Mouse (Mus musculus) liver, postnatal 0 days (tissue): ENCODE measurements at regions not wholly inside any gene's neighbourhood (a gene's known extent, or its start where the extent isn't known, plus 50 kb on each side); places are given as distances from the start of the nearest gene placed in this dataset.

Experiments
- ATAC-seq: fragments of 200-750 bp; cut with Nextera tagmentation; 2 replicates; pipeline ENCODE4 v1.8.0; 2017; ENCODE audit warnings: mild to moderate bottlenecking, moderate library complexity
- DNase-seq: peaks from one replicate; pipeline ENCODE4 v3.0.0-alpha.2; 2016
- H3K27ac ChIP-seq: fragments of 300-500 bp; sonication (generic); 2 replicates; pipeline ENCODE4 v1.5.1; 2014; ENCODE audit warnings: antibody characterized with exemption, moderate library complexity, mild to moderate bottlenecking, low read depth
- H3K27me3 ChIP-seq: fragments of 300-500 bp; sonication (generic); 2 replicates; pipeline ENCODE4 v1.6.1; 2014; ENCODE audit warnings: low read length, control low read depth, mixed read lengths; ENCODE audit not compliant: insufficient read depth
- H3K36me3 ChIP-seq: fragments of 300-500 bp; sonication (generic); replicated peaks from 2 replicates; pipeline ENCODE4 v1.6.1; 2014; ENCODE audit warnings: mild to moderate bottlenecking, control low read depth, low read length, moderate library complexity, mixed read lengths; ENCODE audit not compliant: insufficient read depth
- H3K4me1 ChIP-seq: fragments of 300-500 bp; sonication (generic); 2 replicates; pipeline ENCODE4 v1.6.1; 2014; ENCODE audit warnings: antibody characterized with exemption, mild to moderate bottlenecking, control low read depth; ENCODE audit not compliant: insufficient read depth
- H3K4me2 ChIP-seq: fragments of 300-500 bp; sonication (generic); 2 replicates; pipeline ENCODE4 v1.6.1; 2014; ENCODE audit warnings: low read depth, mild to moderate bottlenecking, low read length, moderate library complexity, mixed read lengths
- H3K4me3 ChIP-seq: fragments of 300-500 bp; sonication (generic); 2 replicates; pipeline ENCODE4 v1.5.1; 2014; ENCODE audit warnings: low read depth, low read length
- H3K9ac ChIP-seq: fragments of 300-500 bp; sonication (generic); replicated peaks from 2 replicates; pipeline ENCODE4 v1.6.1; 2014; ENCODE audit warnings: mild to moderate bottlenecking, moderate library complexity
- H3K9me3 ChIP-seq: fragments of 300-500 bp; sonication (generic); 2 replicates; pipeline ENCODE4 v1.6.1; 2016; ENCODE audit warnings: mild to moderate bottlenecking, control low read depth, low read length, mixed read lengths
- CTCF ChIP-seq: sonication (generic); IDR thresholded peaks from 2 replicates; pipeline ENCODE4 v1.5.1; 2016; ENCODE audit warnings: antibody characterized with exemption, low read depth
- EP300 ChIP-seq: IDR thresholded peaks from 2 replicates; pipeline ENCODE4 v1.6.1; 2016; ENCODE audit warnings: antibody characterized with exemption, low read depth, mild to moderate bottlenecking
- WGBS: fragments of 180-500 bp; shearing (Covaris S2); extraction: QIAGEN DNeasy Blood & Tissue Kit; methylation state at CpG from one replicate; pipeline ENCODE4 v1.1.7; 2014; ENCODE audit not compliant: insufficient replicate concordance; 5-methylcytosine and 5-hydroxymethylcytosine counted together

DNA sequence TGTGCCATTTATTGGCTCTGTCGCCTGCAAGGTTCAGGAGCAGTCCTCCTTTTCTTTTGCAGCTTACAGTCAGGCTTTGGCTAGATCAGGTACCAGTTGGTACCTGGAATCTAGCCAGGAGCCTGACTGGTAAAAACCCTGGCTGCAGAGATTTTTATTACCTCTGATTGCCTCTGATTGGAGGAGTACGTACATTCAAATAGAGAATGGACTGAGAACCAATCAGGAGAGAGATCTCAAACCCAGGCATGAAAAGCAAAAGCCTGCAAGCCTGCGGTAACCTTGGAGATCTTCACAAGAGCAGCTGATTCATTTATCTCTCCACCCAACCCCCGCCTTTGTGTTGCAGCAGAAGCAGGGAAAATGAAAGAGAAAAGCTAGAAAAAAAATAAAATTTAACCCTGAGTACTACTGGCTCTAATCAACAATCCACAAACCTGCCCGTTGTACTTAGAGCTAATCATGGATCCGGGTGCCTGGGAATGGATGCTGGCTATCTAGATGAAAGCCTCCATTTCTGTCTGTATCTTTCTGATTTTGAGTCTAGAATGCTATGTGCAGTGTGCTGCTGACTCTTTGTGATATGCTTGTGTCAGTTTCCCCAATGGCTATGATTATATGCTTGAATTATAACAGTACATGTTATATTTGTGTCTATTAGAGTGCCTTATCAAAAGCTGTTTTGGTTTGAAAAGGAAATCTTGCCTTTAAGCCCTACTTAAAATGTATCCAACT, 406.2 kb upstream of the Ndn start:
- Histone ChIP-seq H3K4me1 (no peaks in the 10 kb centered on the region), H3K9ac (no peak overlapping the region), H3K36me3 (no peaks in the 10 kb centered on the region), H3K27me3 (no peaks in the 10 kb centered on the region), H3K9me3 (no peaks in the 10 kb centered on the region), H3K4me3 (no peak overlapping the region), H3K27ac (no peak overlapping the region), H3K4me2 (no peak overlapping the region)
- ATAC-seq, result no peak
- DNase-seq, result no peak
- 51% methylated on average over 6 of the region's 6 CpGs for WGBS
- no peak for TF ChIP-seq EP300

DNA sequence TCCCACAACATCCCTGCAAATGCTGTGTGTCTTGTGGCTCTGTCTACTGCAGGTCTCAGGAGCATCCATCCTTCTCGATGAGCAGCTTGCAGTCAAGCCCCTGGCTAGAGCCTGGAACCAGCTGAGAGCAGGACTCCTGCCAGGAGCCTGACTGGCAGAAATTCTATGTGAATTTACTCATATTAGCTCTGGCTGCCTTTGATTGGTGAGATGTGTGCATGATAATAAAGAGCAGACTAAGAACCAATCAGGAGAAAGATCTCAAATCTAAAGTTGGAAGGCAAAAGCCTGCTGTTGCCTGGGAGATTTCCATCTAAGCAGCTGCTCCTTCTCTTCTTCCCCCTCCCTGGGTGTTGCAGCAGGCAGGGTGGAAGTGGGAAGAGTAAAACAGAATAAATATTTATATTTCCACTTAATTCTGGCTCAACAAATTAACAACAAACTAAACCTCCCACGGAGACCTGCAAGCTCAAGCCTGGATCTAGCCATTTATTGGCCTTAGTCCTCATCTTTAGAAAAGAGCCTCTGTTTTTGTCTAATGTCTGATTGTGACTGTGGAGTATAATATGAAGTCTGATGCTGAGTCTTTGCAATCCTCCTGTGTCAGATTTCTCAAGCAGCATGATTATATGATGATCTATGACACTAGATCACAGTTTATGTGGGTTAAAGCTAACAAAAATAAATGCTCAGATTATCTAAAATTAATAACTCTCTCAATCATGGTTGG, 364.0 kb upstream of the Ndn start:
- H3K9me3 ChIP-seq, result no peaks in the 10 kb centered on the region
- no peak overlapping the region for H3K4me3 ChIP-seq
- no peaks in the 10 kb centered on the region for H3K4me1 ChIP-seq
- no peaks in the 10 kb centered on the region for H3K36me3 ChIP-seq
- ATAC-seq, result no peak
- no peak overlapping the region for H3K9ac ChIP-seq
- TF ChIP-seq CTCF (no peak), EP300 (no peak)
- H3K27ac ChIP-seq, result no peak overlapping the region
- DNase-seq, result no peak
- H3K4me2 ChIP-seq, result no peak overlapping the region
- WGBS, result 34% methylated on average over 2 of the region's 2 CpGs
- H3K27me3 ChIP-seq, result no peaks in the 10 kb centered on the region

DNA sequence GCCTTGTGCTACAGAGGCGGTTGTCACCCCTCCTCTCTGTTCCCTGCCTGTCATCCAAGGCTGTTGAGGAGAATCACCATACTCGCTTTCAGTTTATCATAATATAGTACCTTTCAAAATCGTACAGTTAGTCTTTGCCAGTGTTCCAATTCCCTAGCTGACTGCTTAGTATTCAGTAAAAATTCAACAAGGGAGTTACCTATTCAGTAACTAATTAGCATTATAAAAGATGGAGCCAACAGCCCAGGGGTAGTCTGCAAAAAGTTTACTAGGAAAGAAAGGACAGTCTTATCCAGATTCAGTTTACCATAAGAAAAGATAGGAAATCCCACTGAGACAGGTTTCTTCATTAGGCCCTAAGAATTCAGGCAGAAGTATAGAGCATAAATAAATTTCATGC, 319.7 kb upstream of the Ndn start:
- no peak for DNase-seq
- no peaks in the 10 kb centered on the region for H3K36me3 ChIP-seq
- no peaks in the 10 kb centered on the region for H3K27me3 ChIP-seq
- H3K4me1 ChIP-seq, result no peaks in the 10 kb centered on the region
- no peak overlapping the region for H3K4me2 ChIP-seq
- 69% methylated on average over 3 of the region's 3 CpGs for WGBS
- no peak overlapping the region for H3K9ac ChIP-seq
- no peaks in the 10 kb centered on the region for H3K9me3 ChIP-seq
- ATAC-seq, result no peak
- H3K4me3 ChIP-seq, result no peak overlapping the region
- TF ChIP-seq CTCF (no peak), EP300 (no peak)
- H3K27ac ChIP-seq, result no peak overlapping the region

DNA sequence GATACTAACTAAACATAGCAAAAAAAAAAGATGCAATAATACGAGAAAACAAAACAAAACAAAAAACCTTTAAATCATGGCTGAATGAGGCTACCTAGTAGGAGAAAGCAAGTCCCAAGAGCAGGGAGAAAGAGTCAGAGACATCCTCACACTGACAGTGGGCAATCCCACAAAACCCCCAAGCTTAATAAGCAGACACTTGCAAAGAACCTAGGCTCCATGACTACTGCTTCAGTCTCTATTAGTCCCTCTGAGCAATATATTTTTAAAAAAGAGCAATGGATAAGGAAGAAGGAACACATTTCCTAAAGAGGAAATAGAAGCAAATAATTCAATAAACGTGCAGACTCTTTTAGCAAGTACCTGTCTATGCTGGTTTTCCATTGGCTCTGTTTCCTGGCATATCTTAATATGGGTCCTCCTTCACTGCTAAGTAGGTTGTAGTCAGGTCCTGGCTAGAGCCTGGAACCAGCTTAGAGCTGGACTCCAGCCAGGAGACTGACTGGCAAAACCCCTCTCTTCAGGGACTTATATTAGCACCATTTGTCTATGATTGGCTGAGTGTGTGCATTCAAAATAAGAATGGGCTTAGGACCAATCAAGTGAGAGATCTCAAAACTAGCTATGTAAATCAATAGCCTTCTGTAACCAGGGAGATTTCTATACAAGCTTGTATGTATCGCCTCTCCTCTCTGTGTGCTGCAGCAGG, 300.5 kb upstream of the Ndn start:
- no peak for TF ChIP-seq EP300
- no peak for TF ChIP-seq CTCF
- Histone ChIP-seq H3K9ac (no peak overlapping the region), H3K27me3 (no peaks in the 10 kb centered on the region), H3K36me3 (no peaks in the 10 kb centered on the region), H3K9me3 (no peaks in the 10 kb centered on the region), H3K27ac (no peak overlapping the region), H3K4me1 (no peaks in the 10 kb centered on the region), H3K4me3 (no peak overlapping the region), H3K4me2 (no peak overlapping the region)
- 52% methylated on average over 3 of the region's 3 CpGs for WGBS
- DNase-seq (no peak), ATAC-seq (no peak)

DNA sequence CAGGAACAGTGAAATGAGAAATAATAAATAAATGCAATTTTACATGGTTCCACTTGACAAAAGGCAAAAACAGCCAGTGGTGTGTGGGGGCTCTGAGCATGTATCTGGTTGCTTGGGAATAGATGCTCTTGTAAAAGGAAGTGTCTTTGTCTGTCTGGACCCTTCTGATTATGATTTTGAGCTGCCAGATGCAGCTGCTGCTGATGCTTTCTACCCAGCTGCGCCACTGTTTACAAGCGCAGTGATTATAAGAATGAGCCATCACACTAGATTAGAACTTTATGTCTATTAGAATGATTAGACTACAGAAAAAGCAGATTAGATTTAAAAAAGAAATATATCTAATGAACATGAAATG, 299.9 kb upstream of the Ndn start:
- DNase-seq, result no peak
- 79% methylated on average over 2 of the region's 2 CpGs for WGBS
- no peaks in the 10 kb centered on the region for H3K9me3 ChIP-seq
- H3K4me3 ChIP-seq, result no peak overlapping the region
- no peak overlapping the region for H3K4me2 ChIP-seq
- H3K9ac ChIP-seq, result no peak overlapping the region
- TF ChIP-seq CTCF (no peak), EP300 (no peak)
- no peaks in the 10 kb centered on the region for H3K4me1 ChIP-seq
- no peak for ATAC-seq
- H3K27me3 ChIP-seq, result no peaks in the 10 kb centered on the region
- no peak overlapping the region for H3K27ac ChIP-seq
- no peaks in the 10 kb centered on the region for H3K36me3 ChIP-seq

DNA sequence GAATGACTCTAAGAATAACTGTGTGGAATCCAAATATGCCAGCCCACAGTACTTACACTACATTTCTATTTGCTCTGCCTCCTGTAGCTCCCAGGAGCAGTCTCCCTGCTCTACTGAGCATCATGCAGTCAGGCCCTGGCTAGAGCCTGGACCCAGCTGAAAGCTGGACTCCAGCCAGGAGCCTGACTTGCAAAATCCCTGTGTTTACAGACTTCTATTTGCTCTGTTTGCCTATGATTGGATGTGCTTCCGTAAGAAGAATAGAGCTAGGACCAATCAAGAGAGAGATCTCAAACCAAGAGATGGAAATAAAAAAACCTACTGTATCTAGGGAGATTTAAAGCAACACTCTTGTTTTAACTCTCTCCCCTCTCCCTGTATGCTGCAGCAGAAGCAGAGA, 267.8 kb upstream of the Ndn start:
- WGBS, result 39% methylated on average over 1 of the region's 1 CpGs
- Histone ChIP-seq H3K4me3 (no peak overlapping the region), H3K27ac (no peak overlapping the region), H3K27me3 (no peaks in the 10 kb centered on the region), H3K4me1 (no peaks in the 10 kb centered on the region), H3K36me3 (no peaks in the 10 kb centered on the region), H3K9ac (no peak overlapping the region), H3K4me2 (no peak overlapping the region), H3K9me3 (no peaks in the 10 kb centered on the region)
- ATAC-seq (no peak), DNase-seq (peak; percentile 22)
- TF ChIP-seq CTCF (no peak), EP300 (no peak)
